Mouse (Mus musculus) lung, embryonic 14.5 days (tissue): ENCODE data around the gene Numa1. TPM values are rescaled to one million over a fixed set of nuclear protein-coding genes. Genes with fewer than 3 reads are reported as not detected.

Experiments used
- ATAC-seq: fragments of 200-750 bp; cut with Nextera tagmentation; 2 replicates; pipeline ENCODE4 v1.8.0; 2017; ENCODE audit warnings: mild to moderate bottlenecking, moderate TSS enrichment, moderate library complexity; ENCODE audit not compliant: insufficient read depth
- DNase-seq: peaks from one replicate; pipeline ENCODE4 v3.0.0-alpha.2; 2015
- H3K27ac ChIP-seq: fragments of 300-500 bp; sonication (generic); 2 replicates; pipeline ENCODE4 v1.5.1; 2014; ENCODE audit warnings: low read depth, mild to moderate bottlenecking, moderate library complexity
- H3K27me3 ChIP-seq: fragments of 300-500 bp; sonication (generic); 2 replicates; pipeline ENCODE4 v1.6.1; 2014; ENCODE audit warnings: low read length, control low read depth; ENCODE audit not compliant: insufficient read depth
- H3K36me3 ChIP-seq: fragments of 300-500 bp; sonication (generic); 2 replicates; pipeline ENCODE4 v1.6.1; 2014; ENCODE audit warnings: control low read depth; ENCODE audit not compliant: insufficient read depth
- H3K4me1 ChIP-seq: fragments of 300-500 bp; sonication (generic); 2 replicates; pipeline ENCODE4 v1.6.1; 2014; ENCODE audit warnings: antibody characterized with exemption, control low read depth; ENCODE audit not compliant: insufficient read depth
- H3K4me2 ChIP-seq: fragments of 300-500 bp; sonication (generic); 2 replicates; pipeline ENCODE4 v1.6.1; 2014; ENCODE audit warnings: mild to moderate bottlenecking
- H3K4me3 ChIP-seq: fragments of 300-500 bp; sonication (generic); 2 replicates; pipeline ENCODE4 v1.5.1; 2014; ENCODE audit warnings: low read depth, low read length
- H3K9ac ChIP-seq: fragments of 300-500 bp; sonication (generic); 2 replicates; pipeline ENCODE4 v1.6.1; 2014
- H3K9me3 ChIP-seq: fragments of 300-500 bp; sonication (generic); 2 replicates; pipeline ENCODE4 v1.6.1; 2016; ENCODE audit warnings: low read depth, low read length, control low read depth
- CTCF ChIP-seq: IDR thresholded peaks from 2 replicates; pipeline ENCODE4 v1.5.1; 2016; ENCODE audit warnings: antibody characterized with exemption, low read depth
- WGBS: fragments of 180-500 bp; shearing (Covaris S2); extraction: QIAGEN DNeasy Blood & Tissue Kit; methylation state at CpG from one replicate; pipeline ENCODE4 v1.1.7; 2014; 5-methylcytosine and 5-hydroxymethylcytosine counted together
- polyA plus RNA-seq: library from polyadenylated mRNA; unstranded; fragments of >200 nt; fragmentation: Nextera tagmentation; extraction: Ambion mirVana; gene quantifications from 2 replicates; pipeline ENCODE4 v1.2.1, GENCODE M21; 2014

Numa1 gene
- polyA plus RNA-seq, 1 experiment from 2014 or later, result 109 TPM

DNA sequence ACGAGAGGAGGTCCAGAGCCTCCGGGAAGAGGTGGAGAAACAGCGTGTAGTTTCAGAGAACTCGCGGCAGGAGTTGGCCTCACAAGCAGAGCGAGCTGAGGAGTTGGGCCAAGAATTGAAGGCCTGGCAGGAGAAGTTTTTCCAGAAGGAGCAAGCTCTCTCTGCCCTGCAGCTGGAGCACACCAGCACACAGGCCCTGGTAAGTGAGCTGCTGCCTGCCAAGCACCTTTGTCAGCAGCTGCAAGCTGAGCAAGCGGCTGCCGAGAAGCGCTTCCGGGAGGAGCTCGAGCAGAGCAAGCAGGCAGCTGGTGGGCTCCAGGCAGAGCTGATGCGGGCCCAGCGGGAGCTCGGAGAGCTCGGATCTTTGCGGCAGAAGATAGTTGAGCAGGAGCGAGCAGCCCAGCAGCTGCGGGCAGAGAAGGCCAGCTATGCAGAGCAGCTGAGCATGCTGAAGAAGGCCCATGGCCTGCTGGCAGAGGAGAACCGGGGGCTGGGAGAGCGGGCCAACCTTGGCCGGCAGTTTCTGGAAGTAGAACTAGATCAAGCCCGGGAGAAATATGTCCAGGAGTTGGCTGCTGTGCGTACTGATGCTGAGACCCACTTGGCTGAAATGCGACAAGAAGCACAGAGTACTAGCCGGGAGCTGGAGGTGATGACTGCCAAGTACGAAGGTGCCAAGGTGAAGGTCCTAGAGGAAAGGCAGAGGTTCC is 67.2 kb downstream of the Numa1 start:
- no peaks in the 10 kb centered on the region for H3K9me3 ChIP-seq
- H3K9ac ChIP-seq, result no peak overlapping the region
- no peaks in the 10 kb centered on the region for H3K4me1 ChIP-seq
- H3K4me2 ChIP-seq, result no peak overlapping the region
- H3K36me3 ChIP-seq, result peaks cover 99% of the 10 kb centered on the region
- no peak overlapping the region for H3K4me3 ChIP-seq
- TF ChIP-seq CTCF, result no peak
- no peak for ATAC-seq
- no peaks in the 10 kb centered on the region for H3K27me3 ChIP-seq
- H3K27ac ChIP-seq, result no peak overlapping the region
- 85% methylated on average over 26 of the region's 26 CpGs for WGBS
- no peak for DNase-seq

DNA sequence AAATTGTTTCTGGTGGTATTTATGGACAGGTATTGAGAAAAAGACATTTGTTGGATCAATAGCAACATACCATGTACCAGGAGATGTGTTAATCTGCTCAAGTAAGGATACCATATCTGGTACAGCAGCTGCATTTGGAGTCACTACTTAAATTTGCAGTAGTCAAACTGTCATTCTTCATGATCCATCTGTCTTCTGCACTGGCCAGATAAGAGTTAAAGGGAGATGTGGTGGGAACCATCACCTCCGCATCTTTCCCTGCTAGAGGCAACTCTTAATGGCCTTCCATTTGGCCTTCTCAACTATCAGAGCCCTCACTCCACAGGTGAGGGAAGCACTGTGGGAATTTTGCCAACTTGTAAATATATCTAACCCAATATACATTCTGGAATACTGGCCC is 72.6 kb downstream of the Numa1 start:
- H3K36me3 ChIP-seq, result peaks cover 98% of the 10 kb centered on the region
- no peak for DNase-seq
- no peaks in the 10 kb centered on the region for H3K27me3 ChIP-seq
- H3K4me2 ChIP-seq, result no peak overlapping the region
- WGBS, result 66% methylated on average over 1 of the region's 1 CpGs
- no peak overlapping the region for H3K4me3 ChIP-seq
- no peaks in the 10 kb centered on the region for H3K9me3 ChIP-seq
- H3K9ac ChIP-seq, result no peak overlapping the region
- ATAC-seq, result no peak
- TF ChIP-seq CTCF, result no peak
- H3K27ac ChIP-seq, result no peak overlapping the region
- no peaks in the 10 kb centered on the region for H3K4me1 ChIP-seq

DNA sequence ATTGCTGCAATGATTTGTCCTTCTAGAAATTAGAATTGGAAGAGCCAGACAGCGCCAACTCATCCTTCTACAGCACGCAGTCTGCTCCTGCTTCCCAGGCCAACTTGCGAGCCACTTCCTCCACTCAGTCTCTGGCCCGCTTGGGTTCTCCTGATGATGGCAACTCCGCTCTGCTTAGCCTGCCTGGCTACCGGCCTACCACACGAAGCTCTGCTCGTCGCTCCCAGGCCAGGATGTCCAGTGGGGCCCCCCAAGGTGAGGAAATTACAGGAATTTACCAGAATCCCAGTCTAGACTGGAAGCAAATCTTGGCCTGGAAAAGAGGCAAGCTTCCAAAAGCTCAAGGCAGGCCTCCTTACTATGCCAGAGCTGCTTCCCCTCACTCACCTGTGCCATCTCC is 77.9 kb downstream of the Numa1 start:
- DNase-seq (no peak), ATAC-seq (no peak)
- no peak overlapping the region for H3K4me2 ChIP-seq
- H3K4me3 ChIP-seq, result no peak overlapping the region
- TF ChIP-seq CTCF, result no peak
- no peaks in the 10 kb centered on the region for H3K4me1 ChIP-seq
- no peak overlapping the region for H3K9ac ChIP-seq
- H3K27me3 ChIP-seq, result no peaks in the 10 kb centered on the region
- H3K27ac ChIP-seq, result no peak overlapping the region
- H3K9me3 ChIP-seq, result no peaks in the 10 kb centered on the region
- 91% methylated on average over 9 of the region's 9 CpGs for WGBS
- peaks cover 99% of the 10 kb centered on the region for H3K36me3 ChIP-seq

DNA sequence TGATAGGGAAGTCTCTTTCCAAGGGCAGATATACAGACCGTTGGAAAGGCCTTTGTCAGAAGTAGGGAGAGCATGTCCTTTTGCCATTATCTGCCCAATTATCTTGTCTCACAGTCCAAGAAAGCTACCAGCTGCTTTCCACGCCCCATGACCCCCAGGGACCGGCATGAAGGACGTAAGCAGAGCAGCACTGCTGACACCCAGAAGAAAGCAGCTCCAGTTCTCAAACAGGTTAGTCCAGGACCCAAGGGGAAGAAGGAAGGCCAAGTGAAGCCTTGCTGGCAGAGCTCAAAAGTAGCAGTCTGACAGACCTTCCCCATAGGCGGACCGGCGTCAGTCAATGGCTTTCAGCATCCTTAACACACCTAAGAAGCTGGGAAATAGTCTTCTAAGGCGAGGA is 79.5 kb downstream of the Numa1 start:
- Histone ChIP-seq H3K4me2 (no peak overlapping the region), H3K36me3 (peaks cover 100% of the 10 kb centered on the region), H3K4me1 (no peaks in the 10 kb centered on the region), H3K4me3 (no peak overlapping the region), H3K9me3 (no peaks in the 10 kb centered on the region), H3K9ac (no peak overlapping the region), H3K27ac (no peak overlapping the region), H3K27me3 (no peaks in the 10 kb centered on the region)
- DNase-seq (no peak), ATAC-seq (no peak)
- TF ChIP-seq CTCF, result no peak
- WGBS, result 84% methylated on average over 8 of the region's 8 CpGs

DNA sequence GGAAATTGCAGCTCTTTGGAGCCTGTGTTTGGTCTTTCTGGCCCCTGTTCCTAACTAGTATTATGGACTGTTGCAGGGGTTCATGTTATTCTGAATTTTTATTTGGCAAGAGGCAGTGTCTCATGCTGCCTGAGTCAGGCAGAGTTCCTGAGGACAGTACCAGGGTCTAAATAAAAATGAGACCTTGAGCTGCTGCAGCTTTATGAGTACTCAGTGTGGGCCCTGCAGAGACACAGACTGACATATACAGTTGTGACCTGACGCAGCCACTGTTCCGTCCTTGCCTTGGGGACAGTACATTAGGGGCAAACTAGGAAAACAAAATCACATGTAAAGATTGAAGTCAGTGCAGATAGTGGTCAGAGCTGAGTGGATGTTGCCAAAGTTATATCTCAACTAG is 81.1 kb downstream of the Numa1 start:
- Histone ChIP-seq H3K27me3 (no peaks in the 10 kb centered on the region), H3K4me1 (no peaks in the 10 kb centered on the region), H3K9ac (no peak overlapping the region), H3K36me3 (peaks cover 94% of the 10 kb centered on the region), H3K4me3 (no peak overlapping the region), H3K4me2 (no peak overlapping the region), H3K9me3 (no peaks in the 10 kb centered on the region), H3K27ac (no peak overlapping the region)
- ATAC-seq, result no peak
- 82% methylated on average over 2 of the region's 2 CpGs for WGBS
- no peak for DNase-seq
- no peak for TF ChIP-seq CTCF

DNA sequence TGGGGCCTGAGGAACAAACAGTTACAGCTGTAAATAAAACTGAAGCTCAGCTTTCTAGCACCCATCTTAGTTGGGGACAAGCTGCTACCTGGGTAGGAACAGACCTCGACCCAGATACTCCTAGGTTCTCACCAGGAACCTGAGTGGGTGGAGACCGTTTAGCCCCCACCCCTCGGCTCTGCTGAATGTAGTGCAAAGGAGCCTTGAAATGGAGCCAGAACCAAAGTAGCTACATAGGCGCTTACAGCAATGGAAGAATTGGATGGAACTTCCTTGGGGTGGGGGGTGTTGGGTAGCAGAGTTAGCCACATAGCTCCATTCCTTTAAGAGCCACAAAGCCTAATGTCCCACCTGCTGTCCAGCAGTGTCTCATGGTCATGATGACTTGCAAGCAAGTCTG is 83.0 kb downstream of the Numa1 start:
- no peaks in the 10 kb centered on the region for H3K4me1 ChIP-seq
- no peaks in the 10 kb centered on the region for H3K9me3 ChIP-seq
- 75% methylated on average over 4 of the region's 4 CpGs for WGBS
- no peaks in the 10 kb centered on the region for H3K27me3 ChIP-seq
- no peak overlapping the region for H3K9ac ChIP-seq
- H3K4me2 ChIP-seq, result no peak overlapping the region
- no peak overlapping the region for H3K27ac ChIP-seq
- H3K36me3 ChIP-seq, result peaks cover 86% of the 10 kb centered on the region
- no peak overlapping the region for H3K4me3 ChIP-seq
- no peak for ATAC-seq
- no peak for TF ChIP-seq CTCF
- no peak for DNase-seq

DNA sequence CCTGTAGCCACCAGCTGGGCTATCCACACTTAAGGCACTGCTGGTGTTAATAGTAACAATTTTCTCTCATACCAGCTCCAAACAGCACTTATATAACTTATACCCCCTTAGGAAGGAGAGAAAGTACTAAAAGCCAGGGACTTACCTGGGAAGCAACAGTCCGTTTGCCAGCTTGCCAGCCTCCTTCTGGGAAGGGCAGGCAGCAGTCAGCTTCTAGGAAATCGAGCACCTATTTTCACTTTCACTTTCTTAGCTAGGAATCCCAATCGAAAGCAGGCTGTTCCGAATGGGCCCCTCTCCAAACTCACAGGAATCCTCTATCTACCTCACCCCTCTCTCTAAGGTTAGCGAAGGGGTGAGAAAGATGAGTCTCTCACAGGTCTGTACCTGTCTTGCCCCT is 83.5 kb downstream of the Numa1 start:
- Histone ChIP-seq H3K4me2 (no peak overlapping the region), H3K27ac (no peak overlapping the region), H3K4me3 (no peak overlapping the region), H3K27me3 (no peaks in the 10 kb centered on the region), H3K36me3 (peaks cover 86% of the 10 kb centered on the region), H3K9ac (no peak overlapping the region), H3K9me3 (no peaks in the 10 kb centered on the region), H3K4me1 (no peaks in the 10 kb centered on the region)
- DNase-seq, result no peak
- WGBS, result 78% methylated on average over 5 of the region's 5 CpGs
- ATAC-seq, result no peak
- TF ChIP-seq CTCF, result no peak
